Mouse (Mus musculus): ENCODE measurements around the gene Atl1.

The Atl1 gene

DNA sequence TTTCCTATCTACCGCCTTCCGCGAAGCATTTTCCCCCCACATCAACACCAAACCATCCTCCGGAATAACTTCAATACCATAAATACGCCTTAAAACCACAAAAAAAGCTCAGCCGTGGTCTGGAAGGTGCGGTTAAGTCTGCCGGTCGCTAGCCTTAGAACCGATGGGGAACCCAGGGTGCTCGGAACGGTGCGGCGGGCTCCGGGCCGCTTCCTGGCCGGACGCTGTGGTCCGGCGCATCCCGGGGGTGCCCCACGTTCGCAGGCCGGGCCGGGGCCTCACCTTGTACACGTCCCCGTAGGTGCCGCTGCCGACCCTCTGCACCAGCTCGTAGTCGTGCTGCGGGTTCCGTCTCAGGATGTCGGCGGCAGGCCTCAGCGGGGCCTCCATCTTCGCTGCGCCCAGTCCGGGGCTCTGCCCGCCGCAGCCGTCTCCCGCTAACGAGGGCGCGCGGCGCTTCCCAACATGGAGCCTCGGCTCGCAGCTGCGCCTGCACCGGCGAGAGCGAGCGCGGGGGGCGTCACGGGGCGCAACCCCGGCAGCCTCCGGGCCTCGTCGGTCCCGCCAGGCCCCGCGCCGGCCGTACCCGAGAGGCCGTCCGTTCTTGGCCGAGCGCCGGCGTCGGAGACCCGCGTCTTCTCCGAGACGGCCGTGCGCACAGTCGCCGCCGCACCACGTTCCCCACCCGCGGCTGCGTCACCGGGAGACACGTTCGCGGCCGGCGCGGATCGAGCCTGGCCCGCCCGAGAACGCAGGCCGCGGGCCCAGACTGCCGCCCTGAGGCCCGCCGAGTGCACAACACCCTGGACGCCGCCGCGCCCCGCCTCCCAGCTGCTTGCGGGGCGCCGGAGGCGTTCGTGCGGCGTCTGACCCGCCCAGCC, at the start of gene Atl1, which contains the start of gene Map4k5:
Atl1 (plus strand) TSS at position 244 of the 881 bp plus-strand sequence.
Map4k5 (minus strand) TSS at position 830 of the 881 bp plus-strand sequence.
- DNase-seq (ENCODE audit: low read depth, low spot score) = peak; percentile 79

DNA sequence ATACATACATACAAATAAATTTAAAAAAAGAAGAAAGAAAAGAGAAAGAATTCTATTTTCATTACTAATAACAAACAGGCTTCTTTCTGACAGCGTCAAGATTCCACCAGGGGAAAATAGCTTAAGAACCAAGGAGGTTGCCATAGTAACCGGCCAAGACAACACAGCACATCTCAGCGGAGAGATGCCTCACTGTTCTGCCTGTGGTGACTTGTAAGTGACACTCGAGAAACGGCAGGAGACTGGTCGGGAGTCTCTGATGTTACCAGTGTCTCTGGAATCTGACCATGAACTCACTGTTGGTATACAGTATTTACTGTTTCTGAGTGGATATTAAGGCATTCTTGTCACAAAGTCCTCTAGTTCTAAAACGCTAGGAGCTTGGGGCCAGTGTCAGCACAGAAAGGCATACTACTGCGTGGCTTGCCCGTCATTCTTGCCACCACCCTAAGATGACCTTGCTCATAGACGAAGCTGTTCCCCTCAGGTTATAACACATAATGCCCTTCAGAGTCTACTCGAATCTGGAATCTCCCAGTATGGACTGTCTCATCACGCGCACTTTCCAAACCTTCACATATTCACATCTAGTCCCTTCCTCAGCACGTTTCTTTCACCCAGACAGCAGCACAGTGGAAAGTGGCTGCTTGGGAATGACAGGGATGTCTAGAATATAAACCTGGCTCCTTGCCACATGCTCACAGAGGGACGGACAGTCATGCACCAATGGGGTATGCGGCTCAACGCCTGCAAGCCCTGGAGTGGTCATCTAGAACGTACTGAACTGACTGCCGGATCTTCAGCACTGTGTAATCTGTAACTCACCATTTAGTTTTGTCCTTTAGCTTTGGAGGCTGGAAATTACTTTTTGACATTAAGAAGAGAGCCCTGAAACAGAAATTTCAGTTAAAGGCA, 48.6 kb upstream of the Atl1 start:
- peak; percentile 29 for DNase-seq (ENCODE audit: low read depth, low spot score)

- DNase-seq (ENCODE audit: low read depth, low spot score) = no peak
Observed at GRCm38 (mm10) chr12:69845722-69846121, 46.7 kb upstream of the Atl1 start.

GRCm38 (mm10) chr12:69846499-69846898, 45.9 kb upstream of the Atl1 start:
- DNase-seq (ENCODE audit: low read depth, low spot score) = no peak

- no peak for DNase-seq (ENCODE audit: low read depth, low spot score)
Observed at GRCm38 (mm10) chr12:69848083-69848878, 44.1 kb upstream of the Atl1 start.

GRCm38 (mm10) chr12:69852288-69852687, 40.1 kb upstream of the Atl1 start:
- DNase-seq (ENCODE audit: low read depth, low spot score) = no peak

GRCm38 (mm10) chr12:69853387-69853786, 39.0 kb upstream of the Atl1 start:
- no peak for DNase-seq (ENCODE audit: low read depth, low spot score)

- no peak for DNase-seq (ENCODE audit: low read depth, low spot score)
Observed at GRCm38 (mm10) chr12:69853942-69854341, 38.5 kb upstream of the Atl1 start.

DNA sequence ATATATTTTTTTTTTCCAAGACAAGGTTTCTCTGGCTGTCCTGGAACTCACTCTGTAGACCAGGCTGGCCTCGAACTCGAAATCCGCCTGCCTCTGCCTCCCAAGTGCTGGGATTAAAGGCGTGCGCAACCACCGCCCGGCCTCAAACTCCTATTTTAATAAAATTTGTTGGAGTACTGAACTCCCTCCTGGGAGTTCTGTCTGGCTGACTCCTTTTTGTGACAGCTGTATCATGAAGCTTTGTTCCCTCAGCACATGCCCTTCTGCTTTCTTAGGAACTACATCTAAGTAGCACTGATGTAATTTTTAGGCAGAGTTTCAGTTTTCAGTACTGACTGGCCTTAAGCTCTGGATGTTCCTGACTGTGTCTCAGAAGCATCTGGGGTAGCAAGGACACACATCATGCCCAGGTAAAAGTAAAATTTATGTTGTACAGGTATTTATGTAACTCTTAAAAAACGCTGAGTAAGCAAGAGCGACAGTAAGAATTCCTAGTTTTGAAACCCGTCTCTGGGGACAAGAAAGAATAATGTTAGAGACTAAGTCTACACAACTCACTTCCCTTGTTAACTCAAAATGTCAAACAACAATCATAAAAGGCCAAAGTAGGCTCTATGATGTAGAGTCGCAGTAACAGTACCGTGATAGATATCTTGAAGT, 36.6 kb upstream of the Atl1 start:
- no peak for DNase-seq (ENCODE audit: low read depth, low spot score)

- DNase-seq (ENCODE audit: low read depth, low spot score) = no peak
Observed at GRCm38 (mm10) chr12:69856398-69856797, 36.0 kb upstream of the Atl1 start.

GRCm38 (mm10) chr12:69857597-69857996, 34.8 kb upstream of the Atl1 start:
- DNase-seq (ENCODE audit: low read depth, low spot score) = no peak

DNA sequence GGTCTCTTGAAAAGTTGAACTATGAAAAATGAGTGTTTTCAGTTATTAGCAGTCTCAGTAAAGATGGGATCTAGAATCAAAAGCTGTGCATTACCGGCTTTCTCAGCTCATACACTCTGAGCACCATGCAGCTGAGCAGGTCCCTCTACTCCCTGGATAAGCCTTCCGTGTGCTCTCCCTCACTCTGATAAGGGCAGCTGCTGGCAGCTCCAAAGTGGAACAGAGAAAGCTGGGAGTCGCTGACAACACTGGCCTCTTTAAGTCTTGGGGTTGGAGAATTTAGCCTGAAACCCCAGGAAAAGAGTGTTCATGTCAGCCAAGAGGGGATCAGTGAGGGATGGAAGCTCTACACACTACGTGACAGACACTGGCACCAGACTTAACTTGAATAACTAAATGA, 33.6 kb upstream of the Atl1 start:
- no peak for DNase-seq (ENCODE audit: low read depth, low spot score)

DNA sequence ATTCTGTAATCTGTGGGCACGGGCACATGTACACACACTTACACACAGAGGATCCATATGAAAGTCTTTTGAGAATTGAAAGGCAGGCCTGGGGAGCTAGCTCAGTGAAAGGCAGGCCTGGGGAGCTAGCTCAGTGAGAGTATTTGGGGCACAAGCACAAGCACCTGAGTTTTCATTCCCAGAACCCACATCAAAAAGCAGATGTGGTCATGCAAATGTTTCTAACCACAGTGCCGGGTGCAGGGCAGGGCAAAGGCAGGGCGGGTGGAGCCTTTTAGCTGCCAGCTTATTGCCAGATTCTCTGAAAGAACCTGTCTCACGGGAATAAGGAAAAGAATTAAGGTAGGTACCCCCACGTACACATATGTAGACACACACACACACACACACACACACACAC, 28.9 kb upstream of the Atl1 start:
- DNase-seq (ENCODE audit: low read depth, low spot score) = no peak

DNA sequence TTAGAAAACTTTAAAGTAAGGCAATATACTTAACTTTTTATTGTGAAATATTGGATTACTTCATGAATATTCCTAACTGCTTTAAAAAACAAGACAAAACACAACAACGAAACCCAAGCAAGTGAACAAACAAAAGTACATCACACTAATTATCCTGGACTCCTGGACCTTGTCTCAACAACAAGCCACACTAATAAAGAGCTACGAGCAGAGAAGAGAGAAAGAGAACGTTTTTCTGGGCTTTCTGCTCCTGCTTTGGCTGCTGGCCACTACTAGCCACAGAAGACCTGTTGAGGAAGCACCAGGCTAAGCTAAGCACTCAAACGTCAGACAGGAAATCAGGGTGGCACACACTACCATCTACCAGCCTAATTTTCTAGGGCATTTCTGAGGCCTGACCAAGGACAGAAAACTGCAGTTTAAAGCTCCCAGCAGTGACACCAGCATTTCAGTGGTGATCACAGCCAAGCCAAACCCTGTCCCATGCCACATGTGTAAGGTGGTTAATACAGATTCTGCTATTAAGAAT, 28.2 kb upstream of the Atl1 start:
- no peak for DNase-seq (ENCODE audit: low read depth, low spot score)

DNA sequence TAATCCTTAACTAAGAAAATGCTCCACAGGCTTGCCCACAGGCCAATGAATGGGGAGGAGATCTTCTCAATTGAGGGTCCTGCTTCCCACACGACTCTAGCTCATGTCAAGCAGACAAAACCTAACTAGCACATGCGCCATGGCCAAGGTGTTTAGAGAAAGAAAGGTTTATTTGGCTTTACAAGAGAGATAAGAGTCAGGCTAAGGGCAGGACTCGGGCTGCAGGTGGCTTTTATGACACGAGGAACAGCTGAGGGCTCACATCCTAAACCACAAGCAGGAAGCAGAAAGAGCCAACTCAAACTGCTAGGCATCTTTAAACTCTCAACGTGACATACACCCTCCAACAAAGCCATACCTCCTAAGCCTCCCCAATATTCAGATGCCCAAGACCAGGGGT, 25.1 kb upstream of the Atl1 start:
- DNase-seq (ENCODE audit: low read depth, low spot score) = no peak

DNA sequence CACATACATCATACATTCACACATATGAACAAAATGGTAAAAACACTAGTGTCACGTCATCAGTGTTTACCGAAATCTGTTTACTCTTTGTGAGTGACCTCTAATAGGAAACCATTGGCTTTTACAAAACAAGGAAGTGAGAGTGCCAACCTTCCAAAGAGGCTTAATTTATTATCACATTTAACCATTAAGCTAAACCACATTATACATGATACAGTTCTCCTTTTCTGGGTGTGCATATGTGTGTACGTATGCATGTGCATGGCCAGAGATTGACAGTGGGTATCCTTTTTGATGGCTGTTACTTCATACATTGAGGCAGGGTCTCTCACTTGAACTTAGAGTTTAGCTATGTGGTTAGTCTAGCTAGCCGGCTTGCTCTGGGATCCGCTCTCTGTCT, 20.8 kb upstream of the Atl1 start:
- no peak for DNase-seq (ENCODE audit: low read depth, low spot score)

DNA sequence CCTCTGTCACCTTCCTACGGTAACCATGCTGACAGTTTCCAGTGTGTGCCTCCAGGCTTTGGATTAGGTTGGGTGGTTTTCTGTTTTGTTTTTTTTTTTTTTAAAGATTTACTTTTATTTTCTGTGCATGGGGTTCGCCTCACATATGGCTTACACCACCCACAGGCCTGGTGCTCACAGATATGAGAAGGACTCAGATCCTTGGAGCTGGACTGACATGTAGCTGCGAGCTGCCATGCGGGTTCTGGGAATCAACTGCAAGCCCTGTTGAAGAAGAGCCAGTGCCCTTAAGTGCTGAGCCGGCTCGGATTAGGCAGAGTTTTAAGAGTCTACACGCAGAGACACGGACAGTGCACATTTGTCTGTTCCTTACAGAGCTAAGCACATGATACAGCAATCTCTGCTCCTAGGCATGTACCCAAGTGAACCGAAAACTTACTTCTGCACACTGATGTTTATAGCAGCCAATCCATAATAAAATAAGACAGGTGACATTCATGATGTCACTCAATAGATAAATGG, 14.5 kb upstream of the Atl1 start:
- no peak for DNase-seq (ENCODE audit: low read depth, low spot score)

- no peak for DNase-seq (ENCODE audit: low read depth, low spot score)
Observed at GRCm38 (mm10) chr12:69879172-69879665, 13.2 kb upstream of the Atl1 start.

DNA sequence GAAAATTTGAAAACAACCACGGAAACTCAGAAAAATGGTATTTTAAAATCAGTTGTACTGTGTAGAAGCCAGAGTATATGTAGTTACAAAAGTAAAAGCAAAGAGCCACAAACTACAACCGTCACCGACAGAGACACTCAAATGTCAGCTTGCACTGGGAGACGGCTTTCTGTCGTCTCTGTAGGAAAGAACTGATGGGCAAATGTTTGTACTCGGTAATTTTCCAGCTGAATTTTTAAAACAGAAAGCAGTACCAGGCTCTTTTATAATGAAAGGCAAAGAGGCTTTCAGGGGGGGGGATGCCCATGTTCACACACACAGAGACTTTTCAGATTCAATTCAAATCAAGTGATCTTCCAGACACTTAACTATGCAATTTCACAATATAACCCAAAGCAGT, 12.7 kb upstream of the Atl1 start:
- no peak for DNase-seq (ENCODE audit: low read depth, low spot score)

- no peak for DNase-seq (ENCODE audit: low read depth, low spot score)
Observed at GRCm38 (mm10) chr12:69881198-69881905, 11.1 kb upstream of the Atl1 start.
